Mouse (Mus musculus): Measurements from ENCODE around the gene Adarb1. TPM values are rescaled to one million over a fixed set of nuclear protein-coding genes. Genes with fewer than 3 reads are reported as not detected.

Adarb1 gene
- polyA plus RNA-seq, 1 experiment from 2014 or later = 7.9 TPM

- no peaks in the 10 kb centered on the region for H3K4me1 ChIP-seq
- no peak for ATAC-seq
- H3K9me3 ChIP-seq (replicated peaks) = no peaks in the 10 kb centered on the region; the same call in 1 of the 2 replicates
- H3K27ac ChIP-seq = no peak overlapping the region
- no peaks in the 10 kb centered on the region for H3K36me3 ChIP-seq (ENCODE audit: poor library complexity, severe bottlenecking)
- no peak overlapping the region for H3K4me3 ChIP-seq
- H3K4me2 ChIP-seq = no peak overlapping the region
- 0 out of 2 replicates have a peak overlapping the region, but pooled peaks have one; percentile 26 for H3K9ac ChIP-seq
- 77% methylated on average over 6 of the region's 6 CpGs for WGBS
- no peaks in the 10 kb centered on the region for H3K27me3 ChIP-seq
Measured at GRCm38 (mm10) chr10:77448698-77449247, 30.7 kb upstream of the Adarb1 start.

DNA sequence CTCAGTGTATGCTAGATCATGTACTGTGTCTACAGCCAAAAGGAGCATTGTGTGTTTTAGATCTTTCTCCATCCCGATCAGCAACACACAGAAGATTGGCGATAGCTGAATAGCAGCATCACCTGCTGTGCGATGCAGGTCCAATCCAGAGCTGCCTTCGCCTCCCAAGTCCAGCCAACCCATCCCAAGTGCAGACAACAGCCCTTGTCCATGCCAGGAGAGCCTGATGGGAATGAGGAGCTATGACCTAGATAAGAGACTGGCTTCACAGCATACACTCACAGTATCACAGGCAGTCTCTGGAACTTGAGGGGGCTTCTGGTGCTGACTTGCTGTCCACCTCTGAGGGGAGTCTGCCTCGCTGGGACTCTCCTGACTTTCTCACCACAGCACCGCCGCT, 30.1 kb upstream of the Adarb1 start:
- Histone ChIP-seq H3K4me2 (no peak overlapping the region), H3K36me3 (ENCODE audit: poor library complexity, severe bottlenecking) (no peaks in the 10 kb centered on the region), H3K9ac (no peak overlapping the region), H3K4me3 (no peak overlapping the region), H3K27ac (no peak overlapping the region), H3K4me1 (no peaks in the 10 kb centered on the region), H3K9me3 (replicated peaks) (no peaks in the 10 kb centered on the region; the same call in 1 of the 2 replicates), H3K27me3 (no peaks in the 10 kb centered on the region)
- ATAC-seq = no peak
- WGBS = 77% methylated on average over 7 of the region's 7 CpGs

- Histone ChIP-seq H3K4me2 (no peak overlapping the region), H3K4me1 (no peaks in the 10 kb centered on the region), H3K9ac (no peak overlapping the region), H3K27me3 (no peaks in the 10 kb centered on the region), H3K27ac (no peak overlapping the region), H3K36me3 (ENCODE audit: poor library complexity, severe bottlenecking) (no peaks in the 10 kb centered on the region), H3K9me3 (replicated peaks) (no peaks in the 10 kb centered on the region; the same call in 1 of the 2 replicates), H3K4me3 (no peak overlapping the region)
- no peak for ATAC-seq
- 19% methylated on average over 2 of the region's 2 CpGs for WGBS
Measured at GRCm38 (mm10) chr10:77447755-77448154, 29.7 kb upstream of the Adarb1 start.

DNA sequence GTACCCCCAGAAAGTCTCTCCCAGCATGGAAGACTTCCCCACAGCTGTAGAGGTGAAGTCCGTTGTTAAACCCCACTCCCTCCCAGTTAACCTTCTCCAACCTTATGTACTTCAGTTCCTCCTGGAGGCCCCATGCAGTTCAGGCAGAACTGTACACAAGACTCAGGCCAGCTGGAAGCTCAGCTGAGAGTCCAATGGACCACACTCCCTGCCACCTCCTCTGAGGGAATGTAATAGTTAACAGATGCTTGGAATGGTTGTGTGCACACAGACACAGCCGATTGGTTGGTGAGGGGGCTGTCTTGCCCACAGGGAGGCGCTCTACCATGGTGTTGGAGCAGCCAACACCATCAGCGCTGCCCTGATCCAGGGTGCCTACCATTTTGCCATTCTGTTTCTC, 24.2 kb upstream of the Adarb1 start:
- H3K36me3 ChIP-seq (ENCODE audit: poor library complexity, severe bottlenecking) = no peaks in the 10 kb centered on the region
- no peaks in the 10 kb centered on the region for H3K4me1 ChIP-seq
- H3K9ac ChIP-seq = no peak overlapping the region
- H3K4me2 ChIP-seq = no peak overlapping the region
- no peaks in the 10 kb centered on the region; the same call in 1 of the 2 replicates for H3K9me3 ChIP-seq (replicated peaks)
- no peaks in the 10 kb centered on the region for H3K27me3 ChIP-seq
- no peak overlapping the region for H3K27ac ChIP-seq
- ATAC-seq = no peak
- no peak overlapping the region for H3K4me3 ChIP-seq
- 80% methylated on average over 4 of the region's 4 CpGs for WGBS

- Histone ChIP-seq H3K4me2 (no peak overlapping the region), H3K4me3 (no peak overlapping the region), H3K4me1 (no peaks in the 10 kb centered on the region), H3K9ac (no peak overlapping the region), H3K9me3 (replicated peaks) (no peaks in the 10 kb centered on the region; the same call in 1 of the 2 replicates), H3K27ac (no peak overlapping the region), H3K36me3 (ENCODE audit: poor library complexity, severe bottlenecking) (no peaks in the 10 kb centered on the region), H3K27me3 (no peaks in the 10 kb centered on the region)
- 87% methylated on average over 3 of the region's 3 CpGs for WGBS
- ATAC-seq = no peak
Measured at GRCm38 (mm10) chr10:77441812-77442211, 23.7 kb upstream of the Adarb1 start.

GRCm38 (mm10) chr10:77440841-77441755, 23.0 kb upstream of the Adarb1 start:
- no peaks in the 10 kb centered on the region for H3K36me3 ChIP-seq (ENCODE audit: poor library complexity, severe bottlenecking)
- no peak for ATAC-seq
- H3K4me3 ChIP-seq = no peak overlapping the region
- WGBS = 73% methylated on average over 19 of the region's 19 CpGs
- H3K9me3 ChIP-seq (replicated peaks) = no peaks in the 10 kb centered on the region; the same call in 1 of the 2 replicates
- no peak overlapping the region for H3K27ac ChIP-seq
- no peaks in the 10 kb centered on the region for H3K27me3 ChIP-seq
- H3K4me1 ChIP-seq = no peaks in the 10 kb centered on the region
- H3K9ac ChIP-seq = no peak overlapping the region
- H3K4me2 ChIP-seq = no peak overlapping the region

DNA sequence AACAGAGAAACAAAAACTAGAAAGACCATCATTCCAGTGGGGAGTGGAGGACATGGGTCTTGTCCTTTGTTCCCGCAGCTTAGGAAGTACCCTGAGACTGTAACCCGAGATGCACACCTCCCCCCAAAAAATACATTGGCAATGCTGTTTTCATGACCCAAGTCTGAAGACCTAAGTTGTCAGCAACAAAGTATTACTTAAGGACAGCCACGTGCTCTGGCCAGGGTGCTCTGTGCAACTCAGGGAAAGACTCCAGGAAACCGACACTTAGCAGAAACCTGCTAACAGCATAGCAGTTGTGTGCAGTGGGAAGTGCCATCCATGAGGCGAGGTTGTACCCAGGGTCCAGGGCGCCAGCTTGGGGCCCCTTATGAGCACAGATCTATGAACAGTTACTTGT, 22.2 kb upstream of the Adarb1 start:
- H3K27me3 ChIP-seq = no peaks in the 10 kb centered on the region
- H3K4me1 ChIP-seq = no peaks in the 10 kb centered on the region
- H3K9ac ChIP-seq = no peak overlapping the region
- H3K4me3 ChIP-seq = no peak overlapping the region
- ATAC-seq = no peak
- no peak overlapping the region for H3K4me2 ChIP-seq
- H3K36me3 ChIP-seq (ENCODE audit: poor library complexity, severe bottlenecking) = no peaks in the 10 kb centered on the region
- H3K9me3 ChIP-seq (replicated peaks) = no peaks in the 10 kb centered on the region; the same call in 1 of the 2 replicates
- H3K27ac ChIP-seq = no peak overlapping the region
- 64% methylated on average over 6 of the region's 6 CpGs for WGBS

DNA sequence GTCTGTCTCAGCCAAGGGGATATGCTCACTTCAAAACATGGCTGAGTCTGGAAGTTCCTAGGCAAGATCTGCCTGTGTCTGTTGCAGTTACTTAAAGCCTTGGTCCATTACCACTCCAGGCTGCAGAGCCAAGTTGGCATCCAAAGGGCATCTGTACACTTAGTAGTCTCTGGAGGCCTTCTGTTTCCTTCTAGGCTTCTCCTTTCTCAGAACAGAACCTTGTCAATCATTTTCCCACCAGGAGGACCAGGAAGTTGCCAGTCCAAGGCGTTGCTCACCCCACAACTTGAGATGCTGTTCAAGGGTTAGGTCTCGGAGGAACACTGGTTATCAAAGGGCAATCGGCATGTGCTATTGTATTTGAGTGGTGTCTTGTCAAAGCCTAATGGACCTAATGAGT, 21.0 kb upstream of the Adarb1 start:
- H3K9me3 ChIP-seq (replicated peaks) = no peaks in the 10 kb centered on the region
- no peak overlapping the region for H3K27ac ChIP-seq
- no peak overlapping the region for H3K9ac ChIP-seq
- no peaks in the 10 kb centered on the region for H3K27me3 ChIP-seq
- H3K36me3 ChIP-seq (ENCODE audit: poor library complexity, severe bottlenecking) = no peaks in the 10 kb centered on the region
- 76% methylated on average over 3 of the region's 3 CpGs for WGBS
- peaks cover 7% of the 10 kb centered on the region; the same call in 1 of the 2 replicates for H3K4me1 ChIP-seq
- no peak overlapping the region for H3K4me3 ChIP-seq
- ATAC-seq = no peak
- H3K4me2 ChIP-seq = no peak overlapping the region

DNA sequence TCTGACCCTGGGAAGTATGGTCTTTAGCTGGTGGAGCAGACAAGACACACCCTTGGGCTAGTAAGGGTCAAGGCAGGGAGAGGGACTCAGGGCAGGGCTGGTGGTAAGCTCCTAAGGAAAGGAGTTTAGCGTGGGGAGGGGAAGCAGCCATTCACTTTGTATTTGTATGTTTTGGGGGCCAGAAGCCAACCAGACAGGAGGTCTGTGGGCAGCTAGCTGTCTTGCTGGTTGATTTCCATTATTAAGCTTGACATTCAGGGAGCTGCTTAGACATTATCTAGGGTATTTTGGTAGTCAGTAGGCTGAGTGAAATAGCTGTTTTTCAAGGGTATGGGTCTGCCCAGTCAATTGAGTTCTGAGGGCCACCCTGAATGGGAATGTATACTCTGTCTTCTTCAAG, 20.0 kb upstream of the Adarb1 start:
- no peak overlapping the region for H3K27ac ChIP-seq
- H3K4me1 ChIP-seq = peaks cover 7% of the 10 kb centered on the region; the same call in 1 of the 2 replicates
- H3K27me3 ChIP-seq = no peaks in the 10 kb centered on the region
- no peak overlapping the region for H3K4me3 ChIP-seq
- no peak for ATAC-seq
- no peak overlapping the region for H3K9ac ChIP-seq
- WGBS = 65% methylated on average over 1 of the region's 1 CpGs
- no peaks in the 10 kb centered on the region for H3K36me3 ChIP-seq (ENCODE audit: poor library complexity, severe bottlenecking)
- H3K9me3 ChIP-seq (replicated peaks) = no peaks in the 10 kb centered on the region
- H3K4me2 ChIP-seq = no peak overlapping the region

- ATAC-seq = no peak
- 63% methylated on average over 4 of the region's 4 CpGs for WGBS
Measured at GRCm38 (mm10) chr10:77435343-77435742, 17.3 kb upstream of the Adarb1 start.

GRCm38 (mm10) chr10:77434457-77435151, 16.5 kb upstream of the Adarb1 start:
- no peak for ATAC-seq
- H3K9me3 ChIP-seq (replicated peaks) = no peaks in the 10 kb centered on the region
- H3K4me1 ChIP-seq = peaks cover 7% of the 10 kb centered on the region; the same call in 1 of the 2 replicates
- H3K4me2 ChIP-seq = no peak overlapping the region
- H3K4me3 ChIP-seq = no peak overlapping the region
- H3K9ac ChIP-seq = no peak overlapping the region
- H3K27ac ChIP-seq = no peak overlapping the region
- no peaks in the 10 kb centered on the region for H3K36me3 ChIP-seq (ENCODE audit: poor library complexity, severe bottlenecking)
- 51% methylated on average over 18 of the region's 18 CpGs for WGBS
- H3K27me3 ChIP-seq = no peaks in the 10 kb centered on the region

More at GRCm38 (mm10) chr10:77435343-77435742, 17.3 kb upstream of the Adarb1 start:
- no peaks in the 10 kb centered on the region for H3K36me3 ChIP-seq (ENCODE audit: poor library complexity, severe bottlenecking)
- no peak overlapping the region for H3K4me2 ChIP-seq
- no peaks in the 10 kb centered on the region for H3K27me3 ChIP-seq
- peaks cover 7% of the 10 kb centered on the region; the same call in 1 of the 2 replicates for H3K4me1 ChIP-seq
- no peak overlapping the region for H3K4me3 ChIP-seq
- H3K9ac ChIP-seq = no peak overlapping the region
- H3K9me3 ChIP-seq (replicated peaks) = no peaks in the 10 kb centered on the region
- no peak overlapping the region for H3K27ac ChIP-seq

GRCm38 (mm10) chr10:77434076-77434456, 16.0 kb upstream of the Adarb1 start:
- 32% methylated on average over 4 of the region's 4 CpGs for WGBS
- Histone ChIP-seq H3K27me3 (no peaks in the 10 kb centered on the region), H3K36me3 (ENCODE audit: poor library complexity, severe bottlenecking) (no peaks in the 10 kb centered on the region), H3K9me3 (replicated peaks) (no peaks in the 10 kb centered on the region), H3K27ac (no peak overlapping the region), H3K4me1 (peaks cover 7% of the 10 kb centered on the region; the same call in 1 of the 2 replicates), H3K4me3 (no peak overlapping the region), H3K4me2 (no peak overlapping the region), H3K9ac (no peak overlapping the region)
- no peak for ATAC-seq
